Mouse (Mus musculus) heart, adult 2 months (tissue): Measurements from ENCODE around the gene Olfr70.

Experiments used
- EP300 ChIP-seq: fragments of 200-500 bp; IDR thresholded peaks from 2 replicates; pipeline ENCODE4 v1.6.1; 2011; ENCODE audit warnings: low read depth, low read length, control low read depth; ENCODE audit not compliant: insufficient read depth
- POLR2A ChIP-seq: fragments of 200-500 bp; IDR thresholded peaks from 2 replicates; pipeline ENCODE4 v1.6.1; 2011; ENCODE audit warnings: mild to moderate bottlenecking, low read depth, low read length, control low read depth; ENCODE audit not compliant: insufficient read depth

DNA sequence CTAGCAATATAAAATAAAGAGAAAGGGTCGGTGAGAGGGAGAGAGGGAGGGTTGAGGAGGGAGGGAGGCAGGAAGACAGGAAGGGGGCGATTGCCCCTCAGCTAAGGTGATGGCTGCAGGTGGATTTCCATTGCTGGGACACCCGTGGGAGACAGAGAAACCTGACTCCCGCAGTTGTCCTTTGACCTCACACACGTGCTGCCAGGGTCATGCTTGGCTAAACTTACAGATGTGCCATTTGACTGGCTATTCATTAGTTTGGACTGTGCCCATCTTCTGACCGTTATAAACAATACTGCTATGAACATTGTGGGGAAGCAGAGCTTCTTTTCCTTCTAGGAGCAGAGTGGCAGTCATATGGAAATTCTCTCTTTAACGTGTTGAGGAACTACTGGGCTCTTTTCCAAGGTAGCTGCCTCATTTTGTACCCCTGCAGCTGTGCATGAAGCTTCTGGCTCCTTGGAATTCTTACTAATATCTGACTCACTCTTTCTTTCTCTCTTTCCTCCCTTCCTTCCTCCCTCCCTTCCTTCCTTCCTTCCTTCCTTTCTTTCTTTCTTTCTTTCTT lies 13.1 kb upstream of the Olfr70 start:
- TF ChIP-seq EP300 = no peak
- no peak for TF ChIP-seq POLR2A
